Mouse (Mus musculus): ENCODE data around the gene Por. TPM values are rescaled to one million over a fixed set of nuclear protein-coding genes. Genes with fewer than 3 reads are reported as not detected.
A peak's percentile ranks its signal among the peaks of the same experiment; 100 is the strongest.

Por gene
- total RNA-seq (2012; rRNA removed) = 125 and 153 TPM in 2 replicates

DNA sequence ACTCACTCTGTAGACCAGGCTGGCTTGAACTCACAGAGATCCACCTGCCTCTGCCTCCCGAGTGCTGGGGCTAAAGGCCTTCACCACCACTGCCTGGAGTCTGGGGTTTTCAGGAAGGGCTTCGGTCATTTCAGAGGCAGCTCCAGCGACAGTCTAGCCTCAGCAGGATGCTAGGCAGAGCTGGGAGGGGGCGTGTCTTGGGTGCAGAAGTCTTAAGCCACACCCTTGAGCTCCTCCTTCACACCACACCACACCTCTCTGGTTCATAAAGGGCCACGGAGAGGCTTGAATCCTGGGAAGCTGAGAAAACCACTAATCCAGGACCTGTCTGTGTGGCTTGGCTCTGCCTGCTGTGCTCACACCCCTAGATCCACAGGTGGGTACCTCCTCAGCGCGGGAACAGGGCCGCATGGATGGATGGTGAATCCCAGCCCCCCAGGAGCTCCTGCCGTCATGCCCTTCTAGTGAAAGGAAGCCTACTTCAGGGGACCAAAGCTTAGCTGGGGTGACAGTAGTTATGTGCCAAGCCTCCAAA is at the start of gene Por:
Por (plus strand) TSS at position 293 of the 535 bp plus-strand sequence.
- peak; percentile 68 for DNase-seq (ENCODE audit: low read depth, low spot score)
- Histone ChIP-seq H3K4me3 (ENCODE audit: insufficient read depth in 1 of 2, low read depth in 1 of 2, low read length in 2 of 2, poor library complexity in 1 of 2, severe bottlenecking in 1 of 2) (peak within 1 kb of the TSS in 1 of 2 experiments; percentile 6; a peak in 1 of 4 replicates), H3K36me3 (ENCODE audit: control insufficient read depth, insufficient read depth, low read length, poor library complexity, severe bottlenecking) (no peaks in the 10 kb centered on the region), H3K27ac (ENCODE audit: insufficient read depth, low read depth, low read length, poor library complexity, severe bottlenecking) (0 out of 2 replicates have a peak within 1 kb of the TSS, but pooled peaks have one; percentile 10), H3K4me1 (ENCODE audit: control insufficient read depth in 2 of 2, insufficient read depth in 2 of 2, low read length in 2 of 2, poor library complexity in 1 of 2) (peaks cover 6 to 22% of the 10 kb centered on the region in 2 experiments; a peak in 3 of 4 replicates), H3K9ac (ENCODE audit: insufficient read depth, low read depth, low read length, poor library complexity, severe bottlenecking) (no peak within 1 kb of the TSS; the same call in 1 of the 2 replicates), H3K9me3 (ENCODE audit: control insufficient read depth, insufficient read depth, low read depth, low read length) (no peaks in the 10 kb centered on the region)
- in situ Hi-C loops (cut with MboI; ENCODE audit: low sequenced_read_pairs in 2 of 2, unreplicated experiment in 2 of 2) = no loop called here
- TF ChIP-seq CHD2 (IDR thresholded peaks at IDR 0.05; ENCODE audit: low read depth, low read length) (no peak), ZC3H11A (IDR thresholded peaks at IDR 0.05; ENCODE audit: borderline replicate concordance, low read depth, low read length) (no peak), HCFC1 (IDR thresholded peaks at IDR 0.05; ENCODE audit: borderline replicate concordance, insufficient read depth, low read length) (no peak), ZNF384 (IDR thresholded peaks at IDR 0.05; ENCODE audit: low read depth, low read length) (no peak), MAFK (IDR thresholded peaks at IDR 0.05; ENCODE audit: insufficient read depth, low read depth, low read length) (no peak)

DNA sequence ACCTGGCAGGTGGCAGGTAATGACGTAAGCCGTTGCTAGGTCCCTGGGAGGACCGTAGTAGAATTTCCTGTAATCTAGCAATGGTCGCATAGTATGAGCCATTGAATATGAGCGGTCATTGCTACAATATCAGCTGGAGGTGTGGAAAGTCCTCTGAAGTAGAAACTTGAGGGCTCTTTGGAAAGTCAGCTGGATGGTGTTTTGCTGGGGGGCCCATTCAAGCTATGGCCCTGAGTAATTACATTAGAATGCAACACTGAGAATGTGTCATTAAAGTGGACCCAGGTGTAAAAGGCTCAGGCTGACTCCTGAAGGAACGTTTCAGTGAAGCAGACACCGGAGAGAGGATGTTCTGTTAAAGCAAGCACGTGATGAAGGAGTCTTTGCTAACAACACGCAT is 49.3 kb upstream of the Por start:
- Histone ChIP-seq H3K4me1 (ENCODE audit: control insufficient read depth in 2 of 2, insufficient read depth in 2 of 2, low read length in 2 of 2, poor library complexity in 1 of 2) (peaks cover 0 to 3% of the 10 kb centered on the region in 2 experiments; a peak in 1 of 4 replicates), H3K9me3 (ENCODE audit: control insufficient read depth, insufficient read depth, low read depth, low read length) (no peaks in the 10 kb centered on the region), H3K4me3 (ENCODE audit: insufficient read depth in 1 of 2, low read depth in 1 of 2, low read length in 2 of 2, poor library complexity in 1 of 2, severe bottlenecking in 1 of 2) (no peak overlapping the region), H3K27ac (ENCODE audit: insufficient read depth, low read depth, low read length, poor library complexity, severe bottlenecking) (no peak overlapping the region), H3K36me3 (ENCODE audit: control insufficient read depth, insufficient read depth, low read length, poor library complexity, severe bottlenecking) (no peaks in the 10 kb centered on the region), H3K9ac (ENCODE audit: insufficient read depth, low read depth, low read length, poor library complexity, severe bottlenecking) (no peak overlapping the region)
- in situ Hi-C loops (cut with MboI; ENCODE audit: low sequenced_read_pairs in 2 of 2, unreplicated experiment in 2 of 2) = loop anchor here in 1 of 2 experiments (25.0 kb wide), 1 partner anchor 208 kb away; no protein-coding TSS in a partner anchor
- no peak for TF ChIP-seq MAFK (IDR thresholded peaks at IDR 0.05; ENCODE audit: insufficient read depth, low read depth, low read length)
- TF ChIP-seq HCFC1 (IDR thresholded peaks at IDR 0.05; ENCODE audit: borderline replicate concordance, insufficient read depth, low read length) = no peak
- TF ChIP-seq ZC3H11A (IDR thresholded peaks at IDR 0.05; ENCODE audit: borderline replicate concordance, low read depth, low read length) = no peak
- TF ChIP-seq ZNF384 (IDR thresholded peaks at IDR 0.05; ENCODE audit: low read depth, low read length) = no peak
- no peak for TF ChIP-seq CHD2 (IDR thresholded peaks at IDR 0.05; ENCODE audit: low read depth, low read length)
- no peak for DNase-seq (ENCODE audit: low read depth, low spot score)

DNA sequence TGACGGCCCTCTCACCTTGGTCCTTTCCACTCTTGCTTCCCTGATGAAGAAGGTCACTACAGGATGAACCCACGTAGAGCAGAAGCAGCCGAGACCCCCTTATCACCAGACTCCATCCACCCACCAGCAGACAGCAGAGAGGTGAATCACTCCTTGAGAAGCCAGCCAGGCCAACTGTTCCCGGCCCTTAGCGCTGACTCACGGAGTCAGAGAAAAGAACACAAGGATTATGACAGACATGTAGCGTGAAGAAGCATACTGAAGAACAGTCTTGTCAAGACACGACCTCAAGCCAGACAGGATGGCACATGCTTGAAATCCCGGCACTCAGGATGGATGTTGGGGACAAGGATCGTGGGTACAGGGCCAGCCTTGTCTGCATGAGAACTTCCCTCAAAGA is 48.1 kb upstream of the Por start:
- in situ Hi-C loops (cut with MboI; ENCODE audit: low sequenced_read_pairs in 2 of 2, unreplicated experiment in 2 of 2) = loop anchor here in 1 of 2 experiments (25.0 kb wide), 1 partner anchor 209 kb away; no protein-coding TSS in a partner anchor
- no peak for TF ChIP-seq MAFK (IDR thresholded peaks at IDR 0.05; ENCODE audit: insufficient read depth, low read depth, low read length)
- no peak for TF ChIP-seq ZC3H11A (IDR thresholded peaks at IDR 0.05; ENCODE audit: borderline replicate concordance, low read depth, low read length)
- no peak for TF ChIP-seq CHD2 (IDR thresholded peaks at IDR 0.05; ENCODE audit: low read depth, low read length)
- TF ChIP-seq HCFC1 (IDR thresholded peaks at IDR 0.05; ENCODE audit: borderline replicate concordance, insufficient read depth, low read length) = no peak
- TF ChIP-seq ZNF384 (IDR thresholded peaks at IDR 0.05; ENCODE audit: low read depth, low read length) = no peak
- Histone ChIP-seq H3K27ac (ENCODE audit: insufficient read depth, low read depth, low read length, poor library complexity, severe bottlenecking) (no peak overlapping the region), H3K36me3 (ENCODE audit: control insufficient read depth, insufficient read depth, low read length, poor library complexity, severe bottlenecking) (no peaks in the 10 kb centered on the region), H3K9ac (ENCODE audit: insufficient read depth, low read depth, low read length, poor library complexity, severe bottlenecking) (no peak overlapping the region), H3K9me3 (ENCODE audit: control insufficient read depth, insufficient read depth, low read depth, low read length) (no peaks in the 10 kb centered on the region), H3K4me1 (ENCODE audit: control insufficient read depth in 2 of 2, insufficient read depth in 2 of 2, low read length in 2 of 2, poor library complexity in 1 of 2) (peaks cover 0 to 3% of the 10 kb centered on the region in 2 experiments; a peak in 1 of 4 replicates), H3K4me3 (ENCODE audit: insufficient read depth in 1 of 2, low read depth in 1 of 2, low read length in 2 of 2, poor library complexity in 1 of 2, severe bottlenecking in 1 of 2) (no peak overlapping the region)
- DNase-seq (ENCODE audit: low read depth, low spot score) = no peak

DNA sequence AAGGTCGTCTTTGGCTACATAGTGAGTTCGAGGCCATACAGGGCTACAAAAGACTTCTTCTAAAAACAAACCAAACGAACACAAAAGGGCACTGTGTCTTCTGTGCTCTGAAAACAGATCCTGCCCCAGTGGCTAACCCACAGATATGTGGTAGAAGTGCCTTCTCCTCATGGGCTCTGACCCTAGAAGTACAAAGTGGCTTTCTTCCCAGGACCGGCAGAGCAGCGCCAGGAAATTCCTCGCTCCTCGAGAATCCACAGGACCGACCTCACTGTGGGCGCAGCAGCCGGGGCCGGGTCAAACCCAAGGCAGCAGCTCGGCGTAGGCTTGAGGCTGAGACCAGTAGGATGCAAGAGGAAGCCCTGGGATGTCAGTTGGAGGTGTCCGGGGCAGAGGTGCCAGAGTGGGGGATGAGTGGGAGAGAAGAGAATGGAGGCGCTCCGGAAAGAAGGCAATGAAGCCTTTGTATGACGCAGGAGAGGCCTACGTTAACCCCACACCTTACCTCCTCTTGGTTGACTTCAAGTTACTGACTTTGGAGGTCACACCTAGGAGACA is 46.7 kb upstream of the Por start:
- Histone ChIP-seq H3K27ac (ENCODE audit: insufficient read depth, low read depth, low read length, poor library complexity, severe bottlenecking) (no peak overlapping the region), H3K4me3 (ENCODE audit: insufficient read depth in 1 of 2, low read depth in 1 of 2, low read length in 2 of 2, poor library complexity in 1 of 2, severe bottlenecking in 1 of 2) (no peak overlapping the region), H3K9ac (ENCODE audit: insufficient read depth, low read depth, low read length, poor library complexity, severe bottlenecking) (peak overlapping the region; percentile 29; the same call in 1 of the 2 replicates), H3K9me3 (ENCODE audit: control insufficient read depth, insufficient read depth, low read depth, low read length) (no peaks in the 10 kb centered on the region), H3K4me1 (ENCODE audit: control insufficient read depth in 2 of 2, insufficient read depth in 2 of 2, low read length in 2 of 2, poor library complexity in 1 of 2) (peaks cover 0 to 3% of the 10 kb centered on the region in 2 experiments; a peak in 1 of 4 replicates), H3K36me3 (ENCODE audit: control insufficient read depth, insufficient read depth, low read length, poor library complexity, severe bottlenecking) (no peaks in the 10 kb centered on the region)
- in situ Hi-C loops (cut with MboI; ENCODE audit: low sequenced_read_pairs in 2 of 2, unreplicated experiment in 2 of 2) = loop anchor here in 1 of 2 experiments (25.0 kb wide), 1 partner anchor 211 kb away; no protein-coding TSS in a partner anchor
- DNase-seq (ENCODE audit: low read depth, low spot score) = no peak
- TF ChIP-seq ZC3H11A (IDR thresholded peaks at IDR 0.05; ENCODE audit: borderline replicate concordance, low read depth, low read length) = no peak
- no peak for TF ChIP-seq HCFC1 (IDR thresholded peaks at IDR 0.05; ENCODE audit: borderline replicate concordance, insufficient read depth, low read length)
